Mouse (Mus musculus): ENCODE data around the gene Nkx1-2.

- TF ChIP-seq POLR2A (IDR thresholded peaks at IDR 0.05; ENCODE audit: insufficient read length, low read depth) = no peak
- TF ChIP-seq TCF12 (IDR thresholded peaks at IDR 0.05; ENCODE audit: insufficient read depth, poor library complexity, severe bottlenecking) = no peak
- no peak for TF ChIP-seq MYOD1 (IDR thresholded peaks at IDR 0.05; ENCODE audit: control insufficient read depth in 1 of 3, insufficient read length in 2 of 3, low read depth in 2 of 3)
- no peak for TF ChIP-seq USF1 (IDR thresholded peaks at IDR 0.05; ENCODE audit: low read depth)
- TF ChIP-seq SRF (IDR thresholded peaks at IDR 0.05; ENCODE audit: control insufficient read depth, insufficient read length, low read depth) = no peak
- TF ChIP-seq POLR2AphosphoS2 (IDR thresholded peaks at IDR 0.05; ENCODE audit: insufficient read length, low read depth) = no peak
- no peak for TF ChIP-seq E2F4 (IDR thresholded peaks at IDR 0.05; ENCODE audit: insufficient read depth)
- no peak for TF ChIP-seq MYOG (IDR thresholded peaks at IDR 0.05; ENCODE audit: control insufficient read depth in 1 of 3, insufficient read depth in 1 of 3, insufficient read length in 2 of 3, low read depth in 2 of 3)
- TF ChIP-seq CEBPB (IDR thresholded peaks at IDR 0.05; ENCODE audit: insufficient read depth, poor library complexity, severe bottlenecking) = no peak
- no peak for TF ChIP-seq REST (IDR thresholded peaks at IDR 0.05; ENCODE audit: insufficient read depth, insufficient read length)
- no peak for TF ChIP-seq MAX (IDR thresholded peaks at IDR 0.05; ENCODE audit: low read depth)
- TF ChIP-seq TCF3 (IDR thresholded peaks at IDR 0.05; ENCODE audit: insufficient read length, low read depth) = no peak
Observed at GRCm38 (mm10) chr7:132556575-132556974, 42.9 kb downstream of the Nkx1-2 start.
